Mouse (Mus musculus) left cerebral cortex, adult 11 months (tissue): Measurements from ENCODE around the gene Lypd6b.

Experiments
- DNase-seq: peaks from one replicate; pipeline ENCODE4 v3.0.0; 2022; ENCODE audit warnings: low spot score

Gene Lypd6b

GRCm38 (mm10) chr2:49869782-49870514 is 82.5 kb downstream of the Lypd6b start:
- DNase-seq = no peak

GRCm38 (mm10) chr2:49871012-49871411 is 83.5 kb downstream of the Lypd6b start:
- DNase-seq = no peak

DNA sequence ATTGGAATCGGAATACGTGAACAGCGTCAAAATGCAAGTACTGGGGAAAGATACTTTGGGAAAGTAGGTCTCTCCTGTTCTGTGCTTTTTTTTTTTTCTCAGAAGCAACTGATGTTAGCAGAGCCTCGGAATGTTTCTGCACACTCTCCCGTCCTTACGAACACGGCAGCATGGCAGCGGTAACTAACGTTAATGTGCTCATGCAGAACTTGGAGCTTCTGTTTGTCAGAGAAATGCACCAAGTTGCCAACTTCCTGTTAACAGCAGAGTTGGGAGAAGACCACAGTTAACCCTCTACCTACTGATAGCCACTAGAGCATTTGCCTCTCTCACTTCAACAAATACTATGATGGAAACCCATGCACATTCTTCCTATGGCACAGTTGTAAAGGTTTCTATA is 93.0 kb downstream of the Lypd6b start:
- DNase-seq = no peak

DNA sequence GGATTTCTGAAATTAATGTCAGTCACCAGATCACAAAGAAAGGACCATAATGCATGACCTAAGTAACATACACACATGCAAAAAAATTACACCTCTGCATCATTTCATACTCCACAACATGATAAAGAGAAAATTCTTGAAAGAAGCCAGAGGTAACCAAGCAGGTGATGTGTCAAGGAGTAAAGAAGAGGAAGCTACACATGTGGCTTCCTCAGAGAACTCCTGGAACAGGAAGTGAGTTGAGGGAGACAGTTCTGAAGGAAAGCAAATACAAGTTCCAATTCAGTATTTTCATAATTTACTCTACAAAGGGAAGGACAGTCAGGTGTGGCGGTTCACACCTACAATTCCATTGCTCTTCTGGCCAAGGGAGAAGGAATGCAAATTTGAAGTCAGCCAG is 93.5 kb downstream of the Lypd6b start:
- DNase-seq = no peak

GRCm38 (mm10) chr2:49882461-49882860 is 95.0 kb downstream of the Lypd6b start:
- DNase-seq = no peak

DNA sequence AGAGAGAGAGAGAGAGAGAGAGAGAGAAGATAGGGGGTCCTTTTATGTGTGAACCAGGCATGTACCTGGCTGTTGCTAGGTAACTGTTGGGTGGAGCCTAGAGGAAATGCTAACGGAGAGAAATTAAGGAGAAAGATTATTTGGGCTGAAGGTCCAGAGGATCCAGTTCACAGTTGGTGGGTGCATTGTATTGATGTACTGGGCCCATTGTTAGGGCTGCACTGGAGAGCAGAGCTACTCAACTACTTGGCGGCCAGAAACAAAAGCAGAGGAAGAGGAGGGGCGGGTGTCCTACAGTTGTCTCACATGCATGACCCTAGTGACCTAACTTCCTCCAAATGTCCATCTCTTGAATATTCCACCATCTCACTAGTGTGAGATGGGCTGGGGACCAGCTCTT is 96.5 kb downstream of the Lypd6b start:
- DNase-seq = no peak

- DNase-seq = no peak
These were observed 98.7 kb downstream of the Lypd6b start for GRCm38 (mm10) chr2:49886209-49886608.

- DNase-seq = no peak
These were observed 100.9 kb downstream of the Lypd6b start for GRCm38 (mm10) chr2:49888346-49888745.

DNA sequence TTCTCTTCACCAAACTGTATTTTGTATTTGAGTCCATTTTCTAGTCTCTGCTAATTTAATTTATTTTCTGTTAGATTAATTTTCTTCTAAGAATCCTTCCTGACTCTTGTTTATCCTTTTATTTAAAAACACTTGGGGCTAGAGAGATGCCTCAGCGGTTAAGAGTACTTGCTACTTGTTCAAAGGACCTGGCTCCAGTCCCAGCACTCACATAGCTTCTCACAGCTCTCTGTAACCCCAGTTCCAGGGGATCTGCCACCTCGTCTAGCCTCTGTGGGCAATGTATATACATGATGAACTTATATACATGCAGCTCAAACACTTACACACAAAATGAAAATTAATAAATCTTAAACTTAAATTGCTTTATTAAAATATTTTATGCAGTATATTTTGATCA is 103.2 kb downstream of the Lypd6b start:
- no peak for DNase-seq

DNA sequence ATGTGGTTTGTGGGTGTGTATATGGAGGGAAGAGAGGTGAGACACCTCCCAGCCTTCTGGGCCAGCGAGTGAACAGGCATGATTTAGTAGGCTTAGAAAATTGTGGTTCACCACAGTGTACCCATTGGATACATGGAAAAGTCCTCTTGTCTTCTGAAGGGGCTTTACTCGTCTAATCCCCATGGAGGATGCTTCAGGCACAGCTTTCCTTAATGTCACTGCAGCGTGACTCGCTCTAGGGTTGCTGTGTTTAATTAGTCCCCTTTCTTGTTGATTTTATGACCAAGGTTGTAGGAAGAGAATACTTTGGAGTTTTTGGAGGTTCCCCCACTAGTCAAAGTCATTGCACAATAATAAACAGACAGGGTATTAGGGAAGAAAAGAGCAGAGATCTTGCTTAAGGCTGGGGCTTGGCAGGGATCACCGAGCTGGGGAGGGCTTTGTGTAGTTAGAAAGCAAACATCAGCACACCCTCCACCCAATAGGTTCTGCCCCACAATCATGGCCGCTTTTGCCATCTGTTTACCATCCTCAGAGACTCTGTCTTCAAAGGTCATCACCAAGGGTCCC is 122.4 kb downstream of the Lypd6b start:
- no peak for DNase-seq

DNA sequence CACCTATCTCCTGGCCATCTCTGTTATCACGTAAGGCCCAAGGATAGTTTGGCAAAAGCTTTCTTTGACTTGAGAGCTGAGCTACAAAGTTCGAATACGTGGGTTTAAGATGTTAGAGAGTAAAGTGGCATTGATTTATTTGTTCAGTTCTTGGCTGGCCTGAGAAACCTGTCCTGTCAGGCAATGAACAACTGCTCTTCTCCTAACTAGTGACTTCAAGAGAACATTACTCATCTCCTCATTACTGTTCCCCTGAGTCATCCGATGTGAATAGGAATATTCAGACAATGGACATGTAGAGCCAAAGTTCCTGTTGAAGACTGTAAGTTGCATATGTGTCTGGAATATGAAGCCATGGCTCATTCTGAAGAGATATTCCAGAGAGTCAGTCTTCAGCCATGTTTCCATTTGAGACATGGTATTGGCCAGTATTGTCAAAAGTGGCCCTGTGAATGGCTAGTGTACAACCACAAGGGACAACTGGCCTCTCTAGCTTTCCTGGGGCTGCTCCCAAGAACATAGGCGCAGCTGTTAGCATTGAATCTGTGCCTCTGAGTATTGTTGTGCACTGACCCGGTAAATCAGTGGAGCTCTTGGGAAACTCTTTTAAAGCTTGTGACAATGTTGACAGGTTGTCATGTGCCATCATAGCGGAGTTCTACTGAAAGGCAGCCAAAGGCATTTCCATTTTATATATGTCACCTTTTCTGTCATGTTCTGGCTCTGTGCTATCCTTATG is 124.0 kb downstream of the Lypd6b start:
- no peak for DNase-seq

DNA sequence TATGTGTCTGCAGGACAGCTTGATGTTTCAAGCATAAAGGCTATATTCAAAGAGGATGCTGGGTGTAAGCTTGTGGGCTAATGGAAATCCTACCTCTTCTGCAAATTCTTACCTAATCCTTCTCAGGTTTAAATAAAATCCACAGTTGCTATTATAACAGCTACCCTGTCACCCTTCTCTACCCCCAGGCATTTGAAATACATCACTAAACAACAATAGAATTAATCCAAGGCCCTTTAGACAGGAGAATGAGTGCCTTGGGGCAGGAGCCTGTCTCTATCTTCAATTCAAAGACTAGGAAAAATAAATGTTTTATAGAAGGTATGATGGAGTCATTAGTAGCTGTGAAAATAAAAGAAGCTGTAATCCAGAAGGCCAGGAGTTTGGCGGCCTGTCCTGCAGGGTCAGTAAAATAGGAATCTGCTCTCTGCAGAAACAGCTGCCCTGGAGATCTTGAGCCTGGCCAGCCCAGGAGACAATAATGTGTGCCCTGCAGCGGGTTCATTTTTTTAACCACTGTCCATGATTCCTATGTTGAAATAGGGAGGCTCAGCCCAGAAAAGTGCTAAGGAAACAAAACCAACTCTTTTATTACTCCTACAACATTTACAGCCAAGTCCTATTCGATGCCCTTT is 124.9 kb downstream of the Lypd6b start:
- no peak for DNase-seq

GRCm38 (mm10) chr2:49917489-49917888 is 130.0 kb downstream of the Lypd6b start:
- no peak for DNase-seq

DNA sequence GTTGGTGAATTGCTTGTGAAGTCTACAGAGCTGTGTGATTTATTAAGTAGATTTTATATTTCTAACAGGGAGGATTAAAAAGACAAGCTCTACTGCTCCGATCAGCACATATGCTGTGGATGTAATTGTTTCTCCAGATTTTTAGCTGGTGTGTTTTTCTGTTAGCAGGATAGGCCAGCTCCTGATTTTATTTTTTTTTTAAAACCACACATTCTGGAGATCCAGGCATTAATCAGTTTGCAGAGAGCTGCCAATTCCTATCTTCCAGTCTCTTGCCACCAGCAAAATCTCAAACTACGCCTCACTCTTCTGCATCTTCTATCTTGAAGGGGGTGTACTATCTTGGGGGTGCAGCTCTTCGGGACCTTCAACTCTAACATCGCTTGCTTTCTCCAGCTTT is 130.6 kb downstream of the Lypd6b start:
- no peak for DNase-seq

DNA sequence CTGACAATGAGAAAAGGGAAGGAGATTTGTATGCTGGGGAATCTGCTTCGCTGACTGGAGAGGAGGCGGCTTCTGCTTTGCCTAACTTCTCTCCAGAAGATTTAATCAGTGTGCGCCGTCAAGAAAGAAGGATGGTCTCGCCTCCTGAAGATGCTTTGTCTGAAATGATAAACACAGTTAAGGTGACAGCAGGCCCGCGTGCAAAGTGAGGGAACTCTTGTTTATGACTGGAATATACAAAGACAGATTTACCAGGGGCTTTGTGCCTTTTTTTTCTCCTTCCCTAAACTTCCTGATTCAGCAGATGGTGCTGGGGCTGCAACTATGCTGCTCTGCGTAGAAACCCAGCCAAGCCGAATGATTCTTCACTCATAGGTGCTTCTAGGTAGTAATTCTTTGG is 131.2 kb downstream of the Lypd6b start:
- no peak for DNase-seq

- no peak for DNase-seq
These were observed 134.5 kb downstream of the Lypd6b start for GRCm38 (mm10) chr2:49921948-49922347.

DNA sequence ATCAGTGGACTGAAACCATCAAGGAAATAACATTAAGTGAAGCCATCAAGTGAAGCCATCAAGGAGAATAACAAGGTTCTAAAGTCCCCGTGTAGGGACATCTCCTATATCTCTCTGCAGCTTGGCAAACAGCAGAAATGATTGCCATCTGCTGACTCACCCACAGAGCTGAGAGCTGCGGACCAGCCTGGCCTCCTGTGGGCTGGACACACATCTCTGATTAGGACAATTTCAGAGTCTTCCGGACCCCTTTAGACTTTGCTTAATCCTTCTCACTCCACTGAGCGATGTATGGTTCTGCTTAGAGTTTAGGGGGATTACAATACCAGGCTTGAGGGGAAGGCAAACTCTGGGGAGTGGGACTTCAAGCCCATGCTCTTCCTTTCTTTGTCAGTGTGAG is 135.3 kb downstream of the Lypd6b start:
- DNase-seq = no peak

- DNase-seq = no peak
These were observed 138.7 kb downstream of the Lypd6b start for GRCm38 (mm10) chr2:49926186-49926585.

GRCm38 (mm10) chr2:49927362-49927761 is 139.9 kb downstream of the Lypd6b start:
- no peak for DNase-seq

DNA sequence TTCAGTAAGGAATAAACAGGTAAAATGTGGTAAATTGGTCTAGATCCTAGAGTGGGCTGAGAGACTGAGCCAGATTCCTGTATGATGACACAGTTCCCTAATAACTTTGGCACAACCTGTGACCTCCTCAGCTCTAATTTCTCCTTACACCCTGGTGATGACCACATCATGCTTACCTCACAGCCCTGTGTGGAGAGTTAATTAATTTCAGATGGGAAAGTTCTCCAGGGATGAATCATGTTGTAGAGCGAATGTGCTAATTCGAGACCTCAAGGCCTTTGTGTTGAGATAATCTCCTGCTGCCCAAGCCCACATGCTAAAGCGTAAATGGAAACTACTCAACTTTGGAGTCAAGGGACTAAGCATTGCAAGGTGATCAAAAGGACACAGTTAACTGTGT is 142.4 kb downstream of the Lypd6b start:
- no peak for DNase-seq

DNA sequence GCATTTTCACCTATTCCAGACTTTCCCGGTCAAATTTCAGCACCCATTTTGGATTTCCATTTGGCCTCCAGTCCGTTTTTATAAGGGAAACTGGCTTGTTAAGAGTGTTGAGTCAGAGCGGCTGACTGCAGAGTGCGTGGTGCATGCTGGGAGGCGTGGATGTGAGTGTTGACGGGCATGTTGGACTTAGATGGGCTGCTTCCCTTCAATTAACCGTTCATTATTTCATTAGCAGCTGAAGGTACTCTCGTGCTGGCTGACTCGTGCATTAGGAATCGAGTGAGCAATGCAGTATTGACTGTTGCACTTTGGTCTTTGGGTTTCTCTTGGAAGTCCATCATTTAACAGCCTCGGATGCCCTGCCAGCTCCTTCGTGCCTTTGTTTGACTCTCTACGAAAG is 150.1 kb downstream of the Lypd6b start:
- DNase-seq = no peak

DNA sequence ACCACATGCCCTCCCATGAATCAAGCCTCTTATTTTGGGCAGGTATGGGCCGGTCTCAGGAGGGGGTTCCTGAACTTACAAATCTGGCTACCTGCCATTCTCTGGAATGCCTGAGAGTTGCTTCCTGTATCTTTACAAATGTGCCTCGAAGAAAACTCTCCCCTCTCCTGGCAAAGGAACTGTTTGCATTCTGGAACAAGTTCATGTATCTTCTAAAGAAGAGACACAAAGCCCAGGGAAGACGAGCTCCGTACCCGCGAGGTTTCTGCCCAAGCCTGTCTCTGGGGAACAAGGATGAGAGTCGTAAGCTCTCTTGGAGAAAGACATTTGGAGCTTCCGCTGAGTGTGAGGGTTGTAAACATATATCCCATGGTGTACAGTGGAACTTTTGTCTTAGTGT is 150.8 kb downstream of the Lypd6b start:
- no peak for DNase-seq

DNA sequence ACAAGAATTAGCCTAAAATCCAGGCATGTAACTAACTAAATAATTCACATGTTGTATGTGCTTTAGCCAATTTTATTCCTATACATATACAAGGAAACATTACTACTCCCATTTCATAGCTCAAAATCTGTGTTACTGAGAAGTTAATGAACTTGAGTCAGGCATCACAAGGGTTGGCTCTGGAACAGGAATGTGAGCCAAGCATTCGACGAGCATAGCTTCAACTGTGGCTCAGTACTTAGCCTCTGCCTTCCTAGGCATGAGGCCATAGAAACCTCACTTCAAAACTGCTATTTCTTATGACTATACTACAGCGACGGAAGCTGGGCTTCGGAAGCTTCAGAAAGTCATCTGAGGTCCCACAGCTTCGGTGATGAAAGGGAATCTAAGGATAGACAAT is 152.9 kb downstream of the Lypd6b start:
- no peak for DNase-seq
